Mouse (Mus musculus) frontal cortex, postnatal 10 days (tissue): ENCODE measurements around the gene Sun1.

Source experiments
- DNase-seq, 2 experiments: peaks; one replicate each; pipeline ENCODE4 v3.0.0; 2022; ENCODE audit warnings: low spot score in 2 of 2, mixed read lengths in 1 of 2

Sun1 gene

GRCm38 (mm10) chr5:139285383-139286067 is 85.1 kb downstream of the Sun1 start:
- DNase-seq, result no peak

GRCm38 (mm10) chr5:139286142-139286941 is 85.9 kb downstream of the Sun1 start:
- no peak for DNase-seq

GRCm38 (mm10) chr5:139287099-139287498 is 86.7 kb downstream of the Sun1 start:
- no peak for DNase-seq

GRCm38 (mm10) chr5:139287787-139288186 is 87.3 kb downstream of the Sun1 start:
- no peak for DNase-seq

GRCm38 (mm10) chr5:139288591-139288990 is 88.2 kb downstream of the Sun1 start:
- no peak for DNase-seq

GRCm38 (mm10) chr5:139290467-139291259 is 90.2 kb downstream of the Sun1 start:
- no peak for DNase-seq

GRCm38 (mm10) chr5:139291811-139292560 is 91.5 kb downstream of the Sun1 start:
- no peak for DNase-seq

- no peak for DNase-seq
These were observed 93.7 kb downstream of the Sun1 start for GRCm38 (mm10) chr5:139294089-139294488.

GRCm38 (mm10) chr5:139297092-139297491 is 96.7 kb downstream of the Sun1 start:
- DNase-seq, result no peak

GRCm38 (mm10) chr5:139297745-139298144 is 97.3 kb downstream of the Sun1 start:
- no peak for DNase-seq
